ENCODE assay signal across 12 mouse cellular contexts in the genomic region with DNA sequence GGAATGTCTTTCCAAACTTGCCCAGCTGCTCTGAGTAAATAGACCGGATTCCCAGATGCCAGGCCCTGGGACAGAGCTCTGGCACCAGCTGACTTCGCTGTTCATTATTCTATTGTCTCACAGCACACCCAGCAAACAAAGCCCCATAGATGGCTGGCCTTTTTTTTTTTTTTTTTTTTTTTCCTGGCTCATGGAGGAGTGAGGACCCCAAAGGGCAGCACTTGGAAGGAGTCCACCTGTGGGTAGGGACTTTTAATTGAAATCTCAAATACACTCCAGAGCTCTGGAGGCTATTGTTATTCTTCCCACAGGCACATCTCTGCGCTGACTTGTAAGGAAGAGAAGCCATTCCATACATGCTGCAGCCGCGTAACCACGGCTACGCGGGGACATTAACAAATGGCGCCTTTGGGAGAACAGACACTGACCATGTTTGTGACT.
DNase-seq lines count a peak whose midpoint lies in the region; ATAC-seq lines count a peak whose summit lies in the region.
"Had no signal": no experiment of that assay in that cellular context is flagged by ENCODE, and none has a peak within 500 bp of the region (broad histone marks: within the 10 kb centered on the region; RNA-seq: fewer than 3 reads in every experiment).

No protein-coding gene starts in this region.

- no peak overlapping the region for H3K27ac ChIP-seq in kidney, embryonic 16.5 days (ENCODE audit: low read length)
- no peak overlapping the region for H3K27ac ChIP-seq in forebrain, embryonic 14.5 days (ENCODE audit: low read depth, low read length)
- H3K27ac ChIP-seq: liver, embryonic 13.5 days had no signal

- no peaks in the 10 kb centered on the region for H3K36me3 ChIP-seq in kidney, embryonic 16.5 days (ENCODE audit: insufficient read depth, low read length)
- no peaks in the 10 kb centered on the region for H3K36me3 ChIP-seq in forebrain, embryonic 14.5 days (ENCODE audit: control insufficient read depth, insufficient read depth, low read length)
- H3K36me3 ChIP-seq: G1E; liver, embryonic 13.5 days had no signal

- 89% methylated on average over 9 of the region's 9 CpGs for WGBS in kidney, embryonic 16.5 days
- WGBS in forebrain, embryonic 14.5 days: 78% methylated on average over 9 of the region's 9 CpGs

- no peak overlapping the region for H3K4me2 ChIP-seq in kidney, embryonic 16.5 days (replicated peaks; ENCODE audit: low read depth, low read length)
- H3K4me2 ChIP-seq in forebrain, embryonic 14.5 days (ENCODE audit: low read length): no peak overlapping the region
- H3K4me2 ChIP-seq: liver, embryonic 13.5 days had no signal

- no peaks in the 10 kb centered on the region for H3K4me1 ChIP-seq in kidney, embryonic 16.5 days (ENCODE audit: insufficient read depth, low read length)
- H3K4me1 ChIP-seq in forebrain, embryonic 14.5 days (ENCODE audit: control insufficient read depth, insufficient read depth, low read length): no peaks in the 10 kb centered on the region
- H3K4me1 ChIP-seq: liver, embryonic 13.5 days had no signal

- intact Hi-C loops in heart, postnatal 36 days (cut with DNase I): no loop called here

- H3K9ac ChIP-seq in kidney, embryonic 16.5 days (replicated peaks; ENCODE audit: low read length): no peak overlapping the region
- H3K9ac ChIP-seq in forebrain, embryonic 14.5 days (ENCODE audit: low read length): no peak overlapping the region
- H3K9ac ChIP-seq: liver, embryonic 13.5 days had no signal

- no peaks in the 10 kb centered on the region for H3K9me3 ChIP-seq in kidney, embryonic 16.5 days (ENCODE audit: low read length)
- no peaks in the 10 kb centered on the region for H3K9me3 ChIP-seq in forebrain, embryonic 14.5 days (replicated peaks; ENCODE audit: control insufficient read depth, low read length)
- H3K9me3 ChIP-seq: G1E; liver, embryonic 13.5 days had no signal

- no peaks in the 10 kb centered on the region for H3K27me3 ChIP-seq in kidney, embryonic 16.5 days (ENCODE audit: insufficient read depth, low read length)
- no peaks in the 10 kb centered on the region for H3K27me3 ChIP-seq in forebrain, embryonic 14.5 days (replicated peaks; ENCODE audit: control insufficient read depth, insufficient read depth, low read length)
- H3K27me3 ChIP-seq: liver, embryonic 13.5 days had no signal

- no peak overlapping the region for H3K4me3 ChIP-seq in kidney, embryonic 16.5 days (ENCODE audit: low read length)
- no peak overlapping the region for H3K4me3 ChIP-seq in forebrain, embryonic 14.5 days (ENCODE audit: low read depth, low read length)
- H3K4me3 ChIP-seq: liver, embryonic 13.5 days; myocyte had no signal

- ATAC-seq in kidney, embryonic 16.5 days (ENCODE audit: low FRiP score, low TSS enrichment): peak; percentile 35; the same call in 1 of the 2 replicates
- ATAC-seq in forebrain, embryonic 14.5 days: peak; percentile 88

- no peak for DNase-seq in kidney, adult 8-10 months
- peak; percentile 64 for DNase-seq in forebrain, embryonic 14.5 days (ENCODE audit: low spot score)
- peak; percentile 72 for DNase-seq in mesoderm, embryonic 11.5 days (ENCODE audit: low read depth, low spot score)
- peak; percentile 5 for DNase-seq in right cerebral cortex, postnatal 25 days
- DNase-seq in heart, postnatal 36 days: no peak
- no peak for DNase-seq in liver
- no peak for DNase-seq in urinary bladder, postnatal 4 days (ENCODE audit: low spot score in 2 of 2)
- DNase-seq: kidney, adult 11 months; liver, embryonic 13.5 days had no signal

Comparison
In these comparisons a context has a peak if more than half of its experiments do, and no peak if none do; other contexts are left out.
1. DNase-seq: peak in forebrain, embryonic 14.5 days (single experiment), mesoderm, embryonic 11.5 days (single experiment) and right cerebral cortex, postnatal 25 days (single experiment); none in kidney, adult 8-10 months (0 of 2), heart, postnatal 36 days (0 of 2), liver (single experiment) and urinary bladder, postnatal 4 days (0 of 2).